Mouse (Mus musculus) leukemia stem cell, adult 10-12 weeks (primary cell): ENCODE measurements around the gene Olfr1424. TPM values are rescaled to one million over a fixed set of nuclear protein-coding genes. Genes with fewer than 3 reads are reported as not detected.

ENCODE experiments used
- polyA plus RNA-seq: library from polyadenylated mRNA; stranded (reverse); fragments of >175 nt; gene quantifications from 2 replicates; pipeline ENCODE4 v1.2.3, GENCODE M21; 2012; ENCODE audit warnings: low replicate concordance

The Olfr1424 gene
- polyA plus RNA-seq: not detected in 2 replicates

DNA sequence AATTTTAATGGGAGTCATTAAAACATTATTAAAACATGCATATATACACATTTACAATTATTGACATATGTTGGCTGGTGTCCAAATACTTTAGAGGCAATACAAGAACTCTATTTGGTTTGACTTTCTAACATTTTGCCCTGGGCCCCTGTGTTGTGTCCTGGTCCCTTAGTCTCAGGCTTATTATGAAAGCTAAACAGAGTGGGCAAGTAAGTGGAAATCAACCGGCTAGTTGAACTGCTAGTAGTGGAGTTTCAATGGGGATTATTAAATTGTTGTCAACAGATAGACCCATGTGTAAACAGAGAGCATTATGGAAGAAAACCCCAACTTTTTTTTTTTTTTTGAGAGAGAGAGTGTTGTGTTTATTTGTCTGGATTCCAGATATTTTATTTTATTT, at the start of gene Olfr1424:
Gene Olfr1424 (minus strand): TSS at position 101 of the 400 bp plus-strand sequence.

GRCm38 (mm10) chr19:12103234-12103633, 40.8 kb upstream of the Olfr1424 start, which contains the start of gene Olfr1427:
Gene Olfr1427 (minus strand): TSS chr19:12103334.

DNA sequence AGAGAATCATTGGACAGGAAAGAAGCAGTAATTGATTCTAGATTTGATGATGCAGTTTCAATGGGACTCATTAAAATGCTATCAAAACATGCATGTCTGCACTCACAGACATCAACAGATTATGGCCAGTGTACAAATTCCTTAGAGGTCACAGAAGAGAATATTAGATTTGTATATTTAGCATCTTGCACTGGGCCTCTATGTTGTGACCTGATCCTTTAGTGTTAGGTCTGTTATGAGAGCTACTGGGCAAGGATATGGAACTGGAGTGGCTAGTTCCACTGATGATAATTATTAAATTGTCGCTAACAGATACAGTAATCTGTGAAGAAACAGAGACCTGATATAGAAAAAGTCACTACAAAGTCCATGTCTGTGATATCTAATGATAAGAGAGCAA, 29.4 kb upstream of the Olfr1424 start, which contains the start of gene Olfr1426:
Gene Olfr1426 (minus strand): TSS at position 101 of the 400 bp plus-strand sequence.

DNA sequence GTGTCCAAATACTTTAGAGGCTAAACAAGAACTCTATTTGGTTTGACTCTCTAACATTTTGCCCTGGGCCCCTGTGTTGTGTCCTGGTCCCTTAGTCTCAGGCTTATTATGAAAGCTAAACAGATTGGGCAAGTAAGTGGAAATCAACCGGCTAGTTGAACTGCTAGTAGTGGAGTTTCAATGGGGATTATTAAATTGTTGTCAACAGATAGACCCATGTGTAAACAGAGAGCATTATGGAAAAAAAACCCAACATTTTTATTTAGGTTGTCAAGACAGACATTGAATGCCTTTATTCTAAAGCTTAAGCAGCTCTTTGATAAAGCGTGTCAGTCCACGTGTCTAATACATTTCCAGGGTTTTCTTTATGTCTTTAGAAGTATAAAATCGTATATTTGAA, 15.1 kb upstream of the Olfr1424 start, which contains the start of gene Olfr1425:
Gene Olfr1425 (minus strand): TSS at position 101 of the 400 bp plus-strand sequence.

DNA sequence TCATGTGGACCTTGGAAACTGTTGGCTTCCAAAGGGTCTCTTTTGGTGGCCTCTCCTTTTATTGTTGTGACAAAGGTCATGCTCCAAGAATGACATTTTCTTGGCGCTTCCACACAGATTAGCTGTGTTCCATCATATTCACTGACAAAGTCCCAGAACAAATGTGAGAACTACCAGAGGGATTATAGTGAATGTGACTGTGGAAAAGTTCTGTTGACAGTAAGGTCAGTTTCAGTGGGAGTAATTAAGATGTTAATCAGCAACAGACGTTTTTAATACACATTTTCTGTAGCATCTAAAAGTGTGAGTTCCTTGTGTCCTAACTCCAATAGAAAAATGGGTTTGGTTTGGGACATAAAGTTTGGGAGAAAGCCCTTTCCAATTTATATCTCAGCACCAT, 21.3 kb downstream of the Olfr1424 start, which contains the start of gene Olfr1423:
Gene Olfr1423 (minus strand): TSS at position 101 of the 400 bp plus-strand sequence.

Other genes with a start within 250 kb of the Olfr1424 start
- 1.1 and 1.2 TPM in 2 replicates for gene Stx3, start 243.3 kb downstream of the Olfr1424 start, polyA plus RNA-seq
- not detected in 2 replicates for gene Olfr1417, start 223.5 kb downstream of the Olfr1424 start, polyA plus RNA-seq
- not detected in 2 replicates for gene Olfr1418, start 201.6 kb downstream of the Olfr1424 start, polyA plus RNA-seq
- gene Olfr1419, start 187.6 kb downstream of the Olfr1424 start, polyA plus RNA-seq: not detected in 2 replicates
- not detected in 2 replicates for gene Olfr1420, start 176.1 kb downstream of the Olfr1424 start, polyA plus RNA-seq
- 7.4 and 15.6 TPM in 2 replicates for gene Patl1, start 150.3 kb downstream of the Olfr1424 start, polyA plus RNA-seq
- 5.8 and 7.0 TPM in 2 replicates for gene Osbp, start 96.7 kb downstream of the Olfr1424 start, polyA plus RNA-seq
- gene Olfr1423, start 21.4 kb downstream of the Olfr1424 start, polyA plus RNA-seq: 0.05 TPM in 1 of 2 replicates, not detected in the other
- 0.08 TPM in 1 of 2 replicates, not detected in the other for gene Olfr1425, start 15.0 kb upstream of the Olfr1424 start, polyA plus RNA-seq
- gene Olfr1426, start 29.3 kb upstream of the Olfr1424 start, polyA plus RNA-seq: not detected in 2 replicates
- gene Olfr1427, start 40.7 kb upstream of the Olfr1424 start, polyA plus RNA-seq: not detected in 2 replicates
- gene Olfr1428, start 53.2 kb upstream of the Olfr1424 start, polyA plus RNA-seq: not detected in 2 replicates
- not detected in 2 replicates for gene Olfr76, start 60.5 kb upstream of the Olfr1424 start, polyA plus RNA-seq
- gene Olfr1555-ps1, start 107.4 kb upstream of the Olfr1424 start, polyA plus RNA-seq: not detected in 2 replicates
- 0.19 TPM in 1 of 2 replicates, not detected in the other for gene Olfr1431, start 138.0 kb upstream of the Olfr1424 start, polyA plus RNA-seq
- not detected in 2 replicates for gene Olfr1432, start 169.9 kb upstream of the Olfr1424 start, polyA plus RNA-seq
- gene Olfr262, start 179.0 kb upstream of the Olfr1424 start, polyA plus RNA-seq: not detected in 2 replicates
- 0.17 TPM in 1 of 2 replicates, not detected in the other for gene Olfr235, start 198.3 kb upstream of the Olfr1424 start, polyA plus RNA-seq
- gene Olfr1434, start 217.2 kb upstream of the Olfr1424 start, polyA plus RNA-seq: not detected in 2 replicates
- gene Olfr1436, start 236.4 kb upstream of the Olfr1424 start, polyA plus RNA-seq: not detected in 2 replicates